Mouse (Mus musculus): ENCODE data around the gene Prkg1. TPM values are rescaled to one million over a fixed set of nuclear protein-coding genes. Genes with fewer than 3 reads are reported as not detected.
A peak's percentile ranks its signal among the peaks of the same experiment; 100 is the strongest.

The Prkg1 gene
- polyA plus RNA-seq, 1 experiment from 2014 or later = 3.5 TPM

DNA sequence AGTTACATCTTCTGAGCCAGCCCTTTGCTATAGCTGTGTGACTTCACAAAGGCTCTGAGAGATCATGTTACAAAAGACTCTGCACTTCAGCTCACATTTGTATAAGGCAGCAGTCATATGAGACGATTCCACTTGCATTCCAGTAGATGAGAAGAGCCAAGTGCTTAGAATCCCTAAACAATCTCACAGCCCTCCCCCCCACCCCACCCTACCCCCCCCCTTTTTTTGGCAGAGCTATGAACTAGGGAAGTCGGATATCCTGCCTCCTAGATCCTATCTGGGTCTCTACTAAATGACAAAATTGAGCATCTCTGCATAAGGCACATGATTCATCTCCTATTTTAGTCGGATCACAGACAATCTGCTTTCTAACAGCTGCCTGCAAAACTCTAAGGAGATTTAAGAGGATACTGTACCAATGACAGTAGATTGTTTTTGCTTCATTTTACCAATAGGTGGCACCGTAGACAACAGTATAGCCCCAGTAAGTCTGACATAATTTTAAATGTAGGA is 921.7 kb downstream of the Prkg1 start:
- WGBS = 6% methylated on average over 4 of the region's 4 CpGs
- H3K27ac ChIP-seq = no peak overlapping the region
- H3K4me1 ChIP-seq = 0 out of 2 replicates have a peak, but pooled peaks cover 6% of the 10 kb centered on the region
- H3K27me3 ChIP-seq = no peaks in the 10 kb centered on the region
- H3K36me3 ChIP-seq = no peaks in the 10 kb centered on the region
- no peak overlapping the region for H3K4me3 ChIP-seq (replicated peaks)
- H3K9ac ChIP-seq = no peak overlapping the region
- H3K4me2 ChIP-seq = no peak overlapping the region
- peak; percentile 76 for ATAC-seq (replicated peaks; ENCODE audit: low FRiP score)
- H3K9me3 ChIP-seq (replicated peaks) = no peaks in the 10 kb centered on the region

DNA sequence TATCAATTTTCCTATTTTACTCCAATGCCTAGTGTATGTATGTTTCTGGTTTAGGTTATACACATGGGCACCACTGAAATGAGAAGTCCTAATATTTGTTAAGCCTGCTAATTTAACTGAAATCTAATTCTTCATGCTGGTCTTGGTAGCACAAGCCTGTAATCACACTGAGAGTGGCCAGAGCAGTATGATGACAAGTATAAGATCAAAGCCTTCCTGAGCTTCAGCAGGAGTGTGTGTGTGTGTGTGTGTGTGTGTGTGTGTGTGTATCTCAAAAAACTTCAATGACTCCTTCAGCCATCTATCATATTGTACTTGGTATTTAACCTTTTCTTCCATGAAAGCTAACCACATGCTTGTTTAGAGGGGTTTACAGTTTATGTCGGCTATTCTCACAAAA is 922.2 kb downstream of the Prkg1 start:
- H3K4me2 ChIP-seq = no peak overlapping the region
- H3K9me3 ChIP-seq (replicated peaks) = no peaks in the 10 kb centered on the region
- no peak overlapping the region for H3K27ac ChIP-seq
- no peaks in the 10 kb centered on the region for H3K36me3 ChIP-seq
- 27% methylated on average over 1 of the region's 1 CpGs for WGBS
- H3K4me3 ChIP-seq (replicated peaks) = no peak overlapping the region
- H3K4me1 ChIP-seq = 0 out of 2 replicates have a peak, but pooled peaks cover 6% of the 10 kb centered on the region
- ATAC-seq (replicated peaks; ENCODE audit: low FRiP score) = no peak
- no peaks in the 10 kb centered on the region for H3K27me3 ChIP-seq
- no peak overlapping the region for H3K9ac ChIP-seq

GRCm38 (mm10) chr19:30833045-30833651 is 931.7 kb downstream of the Prkg1 start:
- Histone ChIP-seq H3K4me1 (no peaks in the 10 kb centered on the region), H3K27ac (no peak overlapping the region), H3K4me3 (replicated peaks) (no peak overlapping the region), H3K36me3 (no peaks in the 10 kb centered on the region), H3K9me3 (replicated peaks) (no peaks in the 10 kb centered on the region), H3K4me2 (no peak overlapping the region), H3K27me3 (no peaks in the 10 kb centered on the region), H3K9ac (no peak overlapping the region)
- 50% methylated on average over 1 of the region's 1 CpGs for WGBS
- ATAC-seq (replicated peaks; ENCODE audit: low FRiP score) = no peak

DNA sequence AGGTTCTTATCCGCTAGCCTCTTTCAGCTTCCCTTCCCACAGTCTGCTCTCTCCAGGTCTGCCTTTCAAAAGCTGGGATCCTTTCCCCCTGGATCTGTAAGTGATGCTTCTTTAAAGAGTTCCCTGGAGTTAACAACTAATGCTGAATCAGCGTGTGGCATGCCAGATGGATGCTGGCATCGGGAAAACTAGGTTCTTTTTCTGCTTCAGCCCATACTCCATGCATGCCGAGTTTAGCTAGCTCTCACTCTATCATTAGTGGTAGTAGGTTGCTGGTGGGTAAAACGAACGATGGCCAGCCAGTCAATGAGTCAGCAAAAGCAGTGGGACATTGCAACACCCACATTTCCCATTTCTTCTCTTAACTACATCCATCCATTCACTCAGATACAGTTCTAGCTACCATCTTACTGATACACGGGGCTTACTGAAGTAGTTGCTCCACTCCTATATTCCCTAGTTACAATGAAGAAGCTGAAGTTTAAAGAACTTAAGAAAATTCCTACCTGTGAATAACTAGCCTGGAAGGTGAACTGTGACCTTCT is 935.5 kb downstream of the Prkg1 start:
- no peak for ATAC-seq (replicated peaks; ENCODE audit: low FRiP score)
- Histone ChIP-seq H3K4me1 (0 out of 2 replicates have a peak, but pooled peaks cover 2% of the 10 kb centered on the region), H3K27me3 (no peaks in the 10 kb centered on the region), H3K27ac (no peak overlapping the region), H3K9ac (no peak overlapping the region), H3K4me3 (replicated peaks) (no peak overlapping the region), H3K4me2 (no peak overlapping the region), H3K9me3 (replicated peaks) (no peaks in the 10 kb centered on the region), H3K36me3 (no peaks in the 10 kb centered on the region)
- 87% methylated on average over 7 of the region's 7 CpGs for WGBS

- H3K9ac ChIP-seq = no peak overlapping the region
- H3K27me3 ChIP-seq = no peaks in the 10 kb centered on the region
- ATAC-seq (replicated peaks; ENCODE audit: low FRiP score) = no peak
- H3K4me2 ChIP-seq = no peak overlapping the region
- H3K9me3 ChIP-seq (replicated peaks) = no peaks in the 10 kb centered on the region
- H3K36me3 ChIP-seq = no peaks in the 10 kb centered on the region
- WGBS = 79% methylated on average over 3 of the region's 3 CpGs
- no peak overlapping the region for H3K4me3 ChIP-seq (replicated peaks)
- H3K4me1 ChIP-seq = 0 out of 2 replicates have a peak, but pooled peaks cover 2% of the 10 kb centered on the region
- H3K27ac ChIP-seq = no peak overlapping the region
Observed at GRCm38 (mm10) chr19:30827820-30828219, 937.0 kb downstream of the Prkg1 start.

- Histone ChIP-seq H3K4me3 (replicated peaks) (no peak overlapping the region), H3K4me1 (0 out of 2 replicates have a peak, but pooled peaks cover 2% of the 10 kb centered on the region), H3K36me3 (no peaks in the 10 kb centered on the region), H3K27ac (no peak overlapping the region), H3K27me3 (no peaks in the 10 kb centered on the region), H3K9ac (no peak overlapping the region), H3K4me2 (no peak overlapping the region), H3K9me3 (replicated peaks) (no peaks in the 10 kb centered on the region)
- ATAC-seq (replicated peaks; ENCODE audit: low FRiP score) = no peak
- WGBS = 24% methylated on average over 2 of the region's 2 CpGs
Observed at GRCm38 (mm10) chr19:30826106-30826505, 938.7 kb downstream of the Prkg1 start.

DNA sequence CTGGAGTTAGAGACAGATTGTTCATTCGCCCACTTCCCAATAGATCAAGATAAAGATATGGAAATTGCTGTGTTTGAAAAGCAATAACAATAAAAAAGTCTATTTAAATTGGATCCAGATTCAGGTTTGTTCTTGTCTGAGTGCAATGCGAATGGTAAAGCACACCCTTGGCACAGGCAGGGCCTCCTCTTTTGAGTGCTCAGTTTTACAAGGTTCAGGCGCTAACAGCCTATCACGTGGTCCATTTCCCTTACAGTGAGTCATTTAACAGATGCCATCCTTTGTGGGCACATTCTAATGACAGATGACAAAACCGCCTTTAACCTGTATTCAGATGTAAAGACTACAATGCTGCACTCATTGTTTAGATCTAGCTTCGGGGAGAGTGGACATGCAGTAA is 949.2 kb downstream of the Prkg1 start:
- Histone ChIP-seq H3K9me3 (replicated peaks) (no peaks in the 10 kb centered on the region), H3K27me3 (no peaks in the 10 kb centered on the region), H3K4me3 (replicated peaks) (no peak overlapping the region), H3K36me3 (no peaks in the 10 kb centered on the region), H3K4me2 (no peak overlapping the region), H3K27ac (no peak overlapping the region), H3K4me1 (no peaks in the 10 kb centered on the region), H3K9ac (no peak overlapping the region)
- WGBS = 80% methylated on average over 6 of the region's 6 CpGs
- no peak for ATAC-seq (replicated peaks; ENCODE audit: low FRiP score)

GRCm38 (mm10) chr19:30806265-30806664 is 958.6 kb downstream of the Prkg1 start:
- no peaks in the 10 kb centered on the region for H3K36me3 ChIP-seq
- no peak overlapping the region for H3K4me2 ChIP-seq
- no peaks in the 10 kb centered on the region for H3K9me3 ChIP-seq (replicated peaks)
- no peak overlapping the region for H3K4me3 ChIP-seq (replicated peaks)
- 77% methylated on average over 5 of the region's 5 CpGs for WGBS
- H3K27ac ChIP-seq = no peak overlapping the region
- H3K4me1 ChIP-seq = no peaks in the 10 kb centered on the region
- no peak overlapping the region for H3K9ac ChIP-seq
- H3K27me3 ChIP-seq = no peaks in the 10 kb centered on the region
- no peak for ATAC-seq (replicated peaks; ENCODE audit: low FRiP score)

GRCm38 (mm10) chr19:30780803-30781202 is 984.0 kb downstream of the Prkg1 start:
- H3K36me3 ChIP-seq = no peaks in the 10 kb centered on the region
- H3K4me3 ChIP-seq (replicated peaks) = no peak overlapping the region
- WGBS = 85% methylated on average over 2 of the region's 2 CpGs
- no peak overlapping the region for H3K4me2 ChIP-seq
- no peaks in the 10 kb centered on the region for H3K9me3 ChIP-seq (replicated peaks)
- H3K27me3 ChIP-seq = no peaks in the 10 kb centered on the region
- H3K9ac ChIP-seq = no peak overlapping the region
- H3K27ac ChIP-seq = no peak overlapping the region
- no peaks in the 10 kb centered on the region for H3K4me1 ChIP-seq
- no peak for ATAC-seq (replicated peaks; ENCODE audit: low FRiP score)

- no peak overlapping the region for H3K4me3 ChIP-seq (replicated peaks)
- no peak overlapping the region for H3K9ac ChIP-seq
- no peak overlapping the region for H3K4me2 ChIP-seq
- H3K27ac ChIP-seq = no peak overlapping the region
- H3K27me3 ChIP-seq = no peaks in the 10 kb centered on the region
- no peak for ATAC-seq (replicated peaks; ENCODE audit: low FRiP score)
- H3K9me3 ChIP-seq (replicated peaks) = no peaks in the 10 kb centered on the region
- H3K4me1 ChIP-seq = no peaks in the 10 kb centered on the region
- no peaks in the 10 kb centered on the region for H3K36me3 ChIP-seq
- 56% methylated on average over 1 of the region's 1 CpGs for WGBS
Observed at GRCm38 (mm10) chr19:30768316-30768715, 996.5 kb downstream of the Prkg1 start.

- no peak overlapping the region for H3K4me3 ChIP-seq (replicated peaks)
- H3K9me3 ChIP-seq (replicated peaks) = no peaks in the 10 kb centered on the region
- no peak overlapping the region for H3K4me2 ChIP-seq
- no peaks in the 10 kb centered on the region for H3K4me1 ChIP-seq
- H3K27me3 ChIP-seq = no peaks in the 10 kb centered on the region
- no peak for ATAC-seq (replicated peaks; ENCODE audit: low FRiP score)
- H3K36me3 ChIP-seq = no peaks in the 10 kb centered on the region
- H3K9ac ChIP-seq = no peak overlapping the region
- H3K27ac ChIP-seq = no peak overlapping the region
Observed at GRCm38 (mm10) chr19:30744426-30744825, 1020.4 kb downstream of the Prkg1 start.

DNA sequence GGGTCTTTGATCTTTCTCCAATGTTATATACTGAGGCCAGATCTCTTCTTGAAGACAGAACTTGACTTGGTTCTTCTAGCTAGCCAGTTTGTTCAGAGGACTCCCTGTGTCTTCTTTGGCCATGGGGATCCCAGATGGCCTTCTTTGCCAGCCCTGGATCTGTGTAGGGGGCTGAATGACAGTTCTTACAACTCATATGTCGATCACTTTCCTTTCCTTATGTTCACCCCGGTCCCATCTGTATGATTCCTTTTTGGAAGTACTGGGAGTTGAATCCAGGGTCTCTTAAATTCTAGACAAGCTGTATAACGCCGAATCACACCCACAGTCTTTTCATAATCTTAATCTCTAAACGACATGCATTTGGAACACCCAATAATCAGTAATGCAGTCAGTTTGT is 1065.7 kb downstream of the Prkg1 start:
- WGBS = 91% methylated on average over 5 of the region's 5 CpGs
- no peak overlapping the region for H3K9ac ChIP-seq

DNA sequence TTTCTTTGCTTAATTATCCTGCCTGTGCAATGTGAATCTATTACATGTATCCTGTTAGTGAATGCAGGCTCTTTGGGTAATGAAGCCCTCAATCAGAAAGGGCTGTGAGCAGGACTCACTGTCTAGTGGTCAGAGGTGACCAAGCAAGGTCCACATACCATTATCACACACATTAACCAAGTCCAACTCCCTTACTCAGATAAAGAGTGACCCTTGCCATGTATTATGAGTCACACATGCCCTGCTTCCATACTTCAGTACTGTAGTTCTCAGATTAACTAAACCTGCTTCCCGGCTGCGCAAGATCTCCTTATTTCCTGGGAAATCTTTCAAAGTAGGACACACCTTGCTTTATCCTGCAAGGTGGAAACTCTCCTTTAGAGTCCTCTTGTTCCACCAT is 1073.6 kb downstream of the Prkg1 start:
- no peak for ATAC-seq (replicated peaks; ENCODE audit: low FRiP score)
- no peaks in the 10 kb centered on the region for H3K27me3 ChIP-seq
- H3K36me3 ChIP-seq = no peaks in the 10 kb centered on the region
- H3K9ac ChIP-seq = no peak overlapping the region
- WGBS = 88% methylated on average over 2 of the region's 2 CpGs
- H3K4me2 ChIP-seq = no peak overlapping the region
- no peaks in the 10 kb centered on the region for H3K4me1 ChIP-seq
- H3K27ac ChIP-seq = no peak overlapping the region
- H3K4me3 ChIP-seq (replicated peaks) = no peak overlapping the region
- H3K9me3 ChIP-seq (replicated peaks) = no peaks in the 10 kb centered on the region

More for the DNA sequence above, 1065.7 kb downstream of the Prkg1 start:
- no peak overlapping the region for H3K4me2 ChIP-seq
- H3K9me3 ChIP-seq (replicated peaks) = no peaks in the 10 kb centered on the region
- H3K4me1 ChIP-seq = no peaks in the 10 kb centered on the region
- H3K36me3 ChIP-seq = no peaks in the 10 kb centered on the region
- H3K27me3 ChIP-seq = no peaks in the 10 kb centered on the region
- ATAC-seq (replicated peaks; ENCODE audit: low FRiP score) = no peak
- H3K4me3 ChIP-seq (replicated peaks) = no peak overlapping the region
- no peak overlapping the region for H3K27ac ChIP-seq
